Mouse (Mus musculus) midbrain, embryonic 14.5 days (tissue): ENCODE measurements at regions not wholly inside any gene's neighbourhood (a gene's known extent, or its start where the extent isn't known, plus 50 kb on each side); places are given as distances from the start of the nearest gene placed in this dataset.

Experiments used
- ATAC-seq: fragments of 200-750 bp; cut with Nextera tagmentation; 2 replicates; pipeline ENCODE4 v1.8.0; 2017; ENCODE audit warnings: moderate number of reproducible peaks, moderate library complexity; ENCODE audit not compliant: low FRiP score, low TSS enrichment
- DNase-seq: peaks from one replicate; pipeline ENCODE4 v3.0.0-alpha.2; 2015
- H3K27ac ChIP-seq: fragments of 300-500 bp; sonication (generic); replicated peaks from 2 replicates; pipeline ENCODE4 v1.5.1; 2014; ENCODE audit warnings: mild to moderate bottlenecking, low read depth, low read length, moderate library complexity
- H3K27me3 ChIP-seq: fragments of 300-500 bp; sonication (generic); 2 replicates; pipeline ENCODE4 v1.6.1; 2014; ENCODE audit warnings: low read length, control low read depth, mixed read lengths; ENCODE audit not compliant: control insufficient read depth, insufficient read depth
- H3K36me3 ChIP-seq: fragments of 300-500 bp; sonication (generic); 2 replicates; pipeline ENCODE4 v1.6.1; 2014; ENCODE audit warnings: low read length, control low read depth; ENCODE audit not compliant: control insufficient read depth, insufficient read depth
- H3K4me1 ChIP-seq: fragments of 300-500 bp; sonication (generic); 2 replicates; pipeline ENCODE4 v1.6.1; 2014; ENCODE audit warnings: mild to moderate bottlenecking, antibody characterized with exemption, low read length, control low read depth; ENCODE audit not compliant: control insufficient read depth, insufficient read depth
- H3K4me2 ChIP-seq: fragments of 300-500 bp; sonication (generic); 2 replicates; pipeline ENCODE4 v1.6.1; 2014; ENCODE audit warnings: mild to moderate bottlenecking, low read length, moderate library complexity
- H3K4me3 ChIP-seq: fragments of 300-500 bp; sonication (generic); replicated peaks from 2 replicates; pipeline ENCODE4 v1.5.1; 2014; ENCODE audit warnings: low read depth, low read length
- H3K9ac ChIP-seq: fragments of 300-500 bp; sonication (generic); replicated peaks from 2 replicates; pipeline ENCODE4 v1.6.1; 2014; ENCODE audit warnings: mild to moderate bottlenecking, low read length, moderate library complexity
- H3K9me3 ChIP-seq: fragments of 300-500 bp; sonication (generic); 2 replicates; pipeline ENCODE4 v1.6.1; 2016; ENCODE audit warnings: low read length, control low read depth, mixed read lengths; ENCODE audit not compliant: control insufficient read depth
- whole genome bisulfite sequencing: fragments of 180-500 bp; shearing (Covaris S2); extraction: QIAGEN DNeasy Blood & Tissue Kit; methylation state at CpG from one replicate; pipeline ENCODE4 v1.1.7; 2014; 5-methylcytosine and 5-hydroxymethylcytosine counted together

- WGBS, result 6% methylated on average over 6 of the region's 6 CpGs
- 0 out of 2 replicates have a peak overlapping the region, but pooled peaks have one; percentile 19 for H3K4me2 ChIP-seq
- H3K9ac ChIP-seq, result no peak overlapping the region
- H3K27ac ChIP-seq, result no peak overlapping the region
- H3K9me3 ChIP-seq, result no peaks in the 10 kb centered on the region
- peaks cover 18% of the 10 kb centered on the region for H3K4me1 ChIP-seq
- peaks cover 9% of the 10 kb centered on the region; the same call in 1 of the 2 replicates for H3K27me3 ChIP-seq
- H3K4me3 ChIP-seq, result no peak overlapping the region
- no peaks in the 10 kb centered on the region for H3K36me3 ChIP-seq
- DNase-seq, result peak; percentile 50
- ATAC-seq, result peak; percentile 41; the same call in 1 of the 2 replicates
Measured at GRCm38 (mm10) chr16:63031802-63032201, 177.7 kb downstream of the Pros1 start.

GRCm38 (mm10) chr16:63049100-63049499 lies 195.0 kb downstream of the Pros1 start:
- no peak overlapping the region for H3K4me3 ChIP-seq
- 73% methylated on average over 1 of the region's 1 CpGs for WGBS
- no peak for DNase-seq
- no peak overlapping the region for H3K9ac ChIP-seq
- no peaks in the 10 kb centered on the region for H3K36me3 ChIP-seq
- H3K27ac ChIP-seq, result no peak overlapping the region
- no peaks in the 10 kb centered on the region for H3K4me1 ChIP-seq
- no peaks in the 10 kb centered on the region for H3K27me3 ChIP-seq
- no peak overlapping the region for H3K4me2 ChIP-seq
- no peaks in the 10 kb centered on the region for H3K9me3 ChIP-seq
- no peak for ATAC-seq

- DNase-seq (no peak), ATAC-seq (no peak)
- H3K27ac ChIP-seq, result no peak overlapping the region
- no peaks in the 10 kb centered on the region for H3K9me3 ChIP-seq
- no peak overlapping the region for H3K4me3 ChIP-seq
- no peaks in the 10 kb centered on the region for H3K36me3 ChIP-seq
- H3K27me3 ChIP-seq, result no peaks in the 10 kb centered on the region
- H3K4me1 ChIP-seq, result no peaks in the 10 kb centered on the region
- H3K9ac ChIP-seq, result no peak overlapping the region
- H3K4me2 ChIP-seq, result no peak overlapping the region
Measured at GRCm38 (mm10) chr16:63062883-63063282, 208.8 kb downstream of the Pros1 start.

GRCm38 (mm10) chr16:63069987-63070386 lies 215.9 kb downstream of the Pros1 start:
- DNase-seq (no peak), ATAC-seq (no peak)
- no peak overlapping the region for H3K9ac ChIP-seq
- H3K27me3 ChIP-seq, result no peaks in the 10 kb centered on the region
- no peak overlapping the region for H3K4me2 ChIP-seq
- H3K9me3 ChIP-seq, result no peaks in the 10 kb centered on the region
- WGBS, result 93% methylated on average over 2 of the region's 2 CpGs
- H3K4me1 ChIP-seq, result no peaks in the 10 kb centered on the region
- H3K27ac ChIP-seq, result no peak overlapping the region
- H3K4me3 ChIP-seq, result no peak overlapping the region
- H3K36me3 ChIP-seq, result no peaks in the 10 kb centered on the region

GRCm38 (mm10) chr16:63075814-63076213 lies 221.7 kb downstream of the Pros1 start:
- Histone ChIP-seq H3K4me2 (no peak overlapping the region), H3K9me3 (no peaks in the 10 kb centered on the region), H3K9ac (no peak overlapping the region), H3K27me3 (no peaks in the 10 kb centered on the region), H3K4me3 (no peak overlapping the region), H3K4me1 (no peaks in the 10 kb centered on the region), H3K36me3 (no peaks in the 10 kb centered on the region), H3K27ac (no peak overlapping the region)
- DNase-seq, result no peak
- ATAC-seq, result no peak
- 90% methylated on average over 4 of the region's 4 CpGs for WGBS

- Histone ChIP-seq H3K9ac (no peak overlapping the region), H3K27ac (no peak overlapping the region), H3K4me3 (no peak overlapping the region), H3K36me3 (no peaks in the 10 kb centered on the region), H3K27me3 (0 out of 2 replicates have a peak, but pooled peaks cover 3% of the 10 kb centered on the region), H3K4me1 (no peaks in the 10 kb centered on the region), H3K4me2 (no peak overlapping the region), H3K9me3 (no peaks in the 10 kb centered on the region)
- DNase-seq (peak; percentile 13), ATAC-seq (no peak)
- 70% methylated on average over 3 of the region's 3 CpGs for WGBS
Measured at GRCm38 (mm10) chr16:63081383-63081782, 227.3 kb downstream of the Pros1 start.

GRCm38 (mm10) chr16:63083256-63083655 lies 229.1 kb downstream of the Pros1 start:
- Histone ChIP-seq H3K27ac (no peak overlapping the region), H3K4me3 (no peak overlapping the region), H3K9ac (no peak overlapping the region), H3K4me1 (no peaks in the 10 kb centered on the region), H3K36me3 (no peaks in the 10 kb centered on the region), H3K4me2 (no peak overlapping the region), H3K9me3 (no peaks in the 10 kb centered on the region), H3K27me3 (peaks cover 5% of the 10 kb centered on the region; the same call in 1 of the 2 replicates)
- no peak for ATAC-seq
- WGBS, result 22% methylated on average over 5 of the region's 5 CpGs
- DNase-seq, result no peak

GRCm38 (mm10) chr16:63084021-63084756 lies 230.1 kb downstream of the Pros1 start:
- 71% methylated on average over 10 of the region's 10 CpGs for WGBS
- H3K4me3 ChIP-seq, result no peak overlapping the region
- H3K4me1 ChIP-seq, result no peaks in the 10 kb centered on the region
- H3K9ac ChIP-seq, result no peak overlapping the region
- no peak overlapping the region for H3K4me2 ChIP-seq
- no peak overlapping the region for H3K27ac ChIP-seq
- no peaks in the 10 kb centered on the region for H3K36me3 ChIP-seq
- no peaks in the 10 kb centered on the region for H3K9me3 ChIP-seq
- DNase-seq, result peak; percentile 18
- H3K27me3 ChIP-seq, result peaks cover 5% of the 10 kb centered on the region; the same call in 1 of the 2 replicates
- no peak for ATAC-seq
